Mouse (Mus musculus) liver, embryonic 14.5 days (tissue): ENCODE measurements around the gene Gm10024.
"Not testable (repeated sequence)": the region's sequence is repeated elsewhere in the genome, so short reads cannot be mapped to it uniquely, and the experiment has no call there.

Experiments used
- CTCF ChIP-seq: IDR thresholded peaks from 2 replicates; pipeline ENCODE4 v1.5.1; 2016; ENCODE audit warnings: antibody characterized with exemption, low read depth, control low read depth
- EP300 ChIP-seq: IDR thresholded peaks from 2 replicates; pipeline ENCODE4 v1.6.1; 2016; ENCODE audit warnings: antibody characterized with exemption, low read depth

DNA sequence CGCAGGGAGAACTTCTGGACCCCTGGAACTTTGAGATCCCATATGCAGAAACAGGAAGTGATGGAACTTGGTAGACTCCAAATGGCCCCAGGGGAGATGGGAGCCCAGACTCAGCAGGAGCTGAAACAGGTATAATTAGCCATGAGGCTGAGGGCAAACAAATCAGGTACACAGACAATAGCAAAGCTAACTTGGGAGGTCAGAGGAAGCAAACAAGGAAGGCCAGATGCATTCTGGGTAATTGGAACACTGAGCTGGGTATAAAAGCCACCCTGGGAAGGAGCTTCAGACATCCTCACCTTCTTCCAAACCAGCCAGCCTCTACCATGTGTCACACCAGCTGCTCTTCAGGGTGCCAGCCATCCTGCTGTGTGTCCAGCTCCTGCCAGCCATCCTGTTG is 9.0 kb downstream of the Gm10024 start, which contains the start of gene Krtap12-1:
- not testable (repeated sequence) for TF ChIP-seq EP300, CTCF
